Mouse (Mus musculus) hindbrain, postnatal 0 days (tissue): ENCODE measurements at regions not wholly inside any gene's neighbourhood (a gene's known extent, or its start where the extent isn't known, plus 50 kb on each side); places are given as distances from the start of the nearest gene placed in this dataset.
A peak's percentile ranks its signal among the peaks of the same experiment; 100 is the strongest.

Experiments used
- ATAC-seq: fragments of 200-750 bp; cut with Nextera tagmentation; 2 replicates; pipeline ENCODE4 v1.8.0; 2017; ENCODE audit warnings: mild to moderate bottlenecking, moderate TSS enrichment, moderate library complexity
- DNase-seq: peaks from one replicate; pipeline ENCODE4 v3.0.0-alpha.2; 2015; ENCODE audit warnings: low spot score
- H3K27ac ChIP-seq: fragments of 300-500 bp; sonication (generic); 2 replicates; pipeline ENCODE4 v1.5.1; 2014; ENCODE audit warnings: mild to moderate bottlenecking
- H3K27me3 ChIP-seq: fragments of 300-500 bp; sonication (generic); 2 replicates; pipeline ENCODE4 v1.6.1; 2014; ENCODE audit warnings: low read length, mixed read lengths; ENCODE audit not compliant: insufficient read depth
- H3K36me3 ChIP-seq: fragments of 300-500 bp; sonication (generic); 2 replicates; pipeline ENCODE4 v1.6.1; 2014; ENCODE audit warnings: low read length, mixed read lengths; ENCODE audit not compliant: insufficient read depth
- H3K4me1 ChIP-seq: fragments of 300-500 bp; sonication (generic); 2 replicates; pipeline ENCODE4 v1.6.1; 2014; ENCODE audit warnings: antibody characterized with exemption, low read length, mixed read lengths; ENCODE audit not compliant: insufficient read depth
- H3K4me2 ChIP-seq: fragments of 300-500 bp; sonication (generic); 2 replicates; pipeline ENCODE4 v1.6.1; 2014; ENCODE audit warnings: low read depth, mild to moderate bottlenecking, low read length, moderate library complexity, mixed read lengths
- H3K4me3 ChIP-seq: fragments of 300-500 bp; sonication (generic); 2 replicates; pipeline ENCODE4 v1.5.1; 2014; ENCODE audit warnings: low read length
- H3K9ac ChIP-seq: fragments of 300-500 bp; sonication (generic); replicated peaks from 2 replicates; pipeline ENCODE4 v1.6.1; 2014; ENCODE audit warnings: mild to moderate bottlenecking, low read length, moderate library complexity, mixed read lengths
- H3K9me3 ChIP-seq: fragments of 300-500 bp; sonication (generic); 2 replicates; pipeline ENCODE4 v1.6.1; 2016; ENCODE audit warnings: low read length, mixed read lengths
- CTCF ChIP-seq: IDR thresholded peaks from 2 replicates; pipeline ENCODE4 v1.5.1; 2016; ENCODE audit warnings: antibody characterized with exemption, control low read depth, low read depth
- WGBS: fragments of 180-500 bp; shearing (Covaris S2); extraction: QIAGEN DNeasy Blood & Tissue Kit; methylation state at CpG from one replicate; pipeline ENCODE4 v1.1.7; 2014; 5-methylcytosine and 5-hydroxymethylcytosine counted together

DNA sequence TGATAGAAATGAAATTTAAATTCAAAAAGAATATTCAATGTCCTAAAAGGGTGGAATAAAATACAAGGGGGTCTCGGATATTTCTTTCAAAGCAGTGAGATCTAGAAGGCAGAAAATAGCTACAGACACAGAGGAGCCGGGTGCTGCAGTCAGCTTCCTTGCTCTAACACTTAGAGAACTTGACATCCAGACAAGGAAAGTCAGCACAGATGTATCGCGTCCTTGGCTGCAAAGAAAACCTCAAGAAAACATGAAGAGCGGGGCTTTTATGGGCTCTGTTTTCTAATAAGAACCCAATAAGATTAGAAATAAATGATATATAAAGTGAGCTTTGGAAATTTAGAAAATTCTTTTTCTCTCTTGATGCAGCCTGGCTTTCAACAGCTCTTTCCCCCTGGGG, 53.1 kb upstream of the Glis3 start:
- TF ChIP-seq CTCF = no peak
- DNase-seq (no peak), ATAC-seq (no peak)
- WGBS = 77% methylated on average over 5 of the region's 5 CpGs
- Histone ChIP-seq H3K27ac (no peak overlapping the region), H3K9me3 (no peaks in the 10 kb centered on the region), H3K4me3 (no peak overlapping the region), H3K27me3 (no peaks in the 10 kb centered on the region), H3K4me1 (no peaks in the 10 kb centered on the region), H3K9ac (no peak overlapping the region), H3K36me3 (no peaks in the 10 kb centered on the region), H3K4me2 (no peak overlapping the region)

GRCm38 (mm10) chr19:28733781-28734180, 53.9 kb upstream of the Glis3 start:
- Histone ChIP-seq H3K9me3 (no peaks in the 10 kb centered on the region), H3K27me3 (no peaks in the 10 kb centered on the region), H3K27ac (no peak overlapping the region), H3K4me2 (no peak overlapping the region), H3K36me3 (no peaks in the 10 kb centered on the region), H3K4me3 (no peak overlapping the region), H3K4me1 (no peaks in the 10 kb centered on the region), H3K9ac (no peak overlapping the region)
- TF ChIP-seq CTCF = no peak
- ATAC-seq (no peak), DNase-seq (peak; percentile 19)
- 61% methylated on average over 6 of the region's 6 CpGs for WGBS

DNA sequence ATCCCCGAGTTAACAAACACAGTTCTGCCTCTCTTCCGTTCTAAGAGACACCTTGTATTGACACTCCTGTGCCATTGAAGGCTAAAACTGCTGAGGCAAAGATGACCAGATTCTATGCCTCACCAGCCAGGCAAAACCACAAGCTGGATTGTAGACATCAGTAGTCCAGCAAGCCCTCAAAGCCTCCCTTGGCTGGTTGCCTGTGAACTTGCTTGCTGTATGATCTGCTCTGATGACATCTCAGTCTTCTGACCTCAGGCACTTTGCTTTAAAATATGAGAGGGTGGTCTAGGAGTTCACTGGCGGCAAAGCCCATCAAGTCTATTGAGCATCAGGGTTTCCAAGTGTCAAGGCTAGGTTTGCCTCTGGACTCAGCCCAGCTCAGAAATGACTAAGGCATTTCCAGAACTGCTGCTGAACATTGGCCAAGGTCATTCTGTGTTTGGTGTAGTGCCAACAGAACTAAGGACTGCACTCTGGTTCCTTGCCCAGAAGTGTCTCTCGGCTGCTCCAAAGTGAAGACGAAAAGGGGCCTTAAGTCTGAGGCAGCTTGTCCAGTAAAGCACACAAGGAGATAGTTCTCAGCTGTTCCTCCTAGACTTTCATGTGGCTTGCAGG, 63.4 kb upstream of the Glis3 start:
- 59% methylated on average over 5 of the region's 5 CpGs for WGBS
- Histone ChIP-seq H3K9me3 (no peaks in the 10 kb centered on the region), H3K9ac (no peak overlapping the region), H3K36me3 (no peaks in the 10 kb centered on the region), H3K4me3 (no peak overlapping the region), H3K4me2 (no peak overlapping the region), H3K27me3 (no peaks in the 10 kb centered on the region), H3K4me1 (0 out of 2 replicates have a peak, but pooled peaks cover 4% of the 10 kb centered on the region), H3K27ac (no peak overlapping the region)
- no peak for ATAC-seq
- DNase-seq = peak; percentile 74
- TF ChIP-seq CTCF = no peak

DNA sequence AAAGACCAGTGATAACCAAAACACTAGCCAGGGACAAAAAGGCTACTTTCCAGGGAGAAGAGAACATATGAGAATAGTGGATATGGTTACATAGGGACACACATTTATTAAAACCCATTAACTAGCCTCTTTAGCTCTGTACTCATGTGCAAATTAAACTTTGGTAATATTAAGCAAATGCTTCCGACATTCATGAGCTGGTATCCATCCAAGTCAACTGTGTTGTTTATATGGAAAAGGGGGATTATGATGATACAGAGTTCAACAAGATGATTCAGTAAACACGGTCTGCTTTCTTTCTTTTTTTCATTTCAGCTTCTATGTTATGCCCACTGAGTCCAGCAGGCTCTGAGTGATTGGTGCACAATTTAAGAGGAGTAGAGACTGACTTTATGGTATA, 65.2 kb upstream of the Glis3 start:
- H3K27me3 ChIP-seq = no peaks in the 10 kb centered on the region
- DNase-seq (no peak), ATAC-seq (no peak)
- no peak for TF ChIP-seq CTCF
- no peaks in the 10 kb centered on the region for H3K9me3 ChIP-seq
- 0 out of 2 replicates have a peak, but pooled peaks cover 4% of the 10 kb centered on the region for H3K4me1 ChIP-seq
- H3K4me3 ChIP-seq = no peak overlapping the region
- no peak overlapping the region for H3K4me2 ChIP-seq
- H3K27ac ChIP-seq = no peak overlapping the region
- H3K9ac ChIP-seq = no peak overlapping the region
- WGBS = 73% methylated on average over 2 of the region's 2 CpGs
- no peaks in the 10 kb centered on the region for H3K36me3 ChIP-seq

DNA sequence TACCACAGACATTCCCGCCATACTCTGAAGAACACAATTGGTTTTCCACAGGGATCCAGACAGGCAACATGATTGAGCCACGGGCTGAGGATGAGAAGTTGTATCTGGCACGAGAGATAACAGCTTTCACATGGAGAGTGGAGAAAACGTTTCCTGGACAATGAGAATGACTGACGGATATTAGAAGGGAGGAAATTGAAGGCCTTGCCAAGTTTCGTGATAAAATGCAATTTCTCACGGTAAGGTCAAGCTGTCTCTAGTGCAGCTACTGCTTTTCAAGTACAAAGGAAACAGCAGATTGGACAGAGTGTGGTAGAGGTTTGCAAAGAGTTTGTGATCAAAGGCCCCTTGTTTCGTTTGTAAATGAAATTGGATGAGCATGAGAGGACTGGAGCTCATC, 65.7 kb upstream of the Glis3 start:
- Histone ChIP-seq H3K4me3 (no peak overlapping the region), H3K4me1 (0 out of 2 replicates have a peak, but pooled peaks cover 4% of the 10 kb centered on the region), H3K36me3 (no peaks in the 10 kb centered on the region), H3K9me3 (no peaks in the 10 kb centered on the region), H3K27me3 (no peaks in the 10 kb centered on the region), H3K9ac (no peak overlapping the region), H3K27ac (no peak overlapping the region), H3K4me2 (no peak overlapping the region)
- ATAC-seq (peak; percentile 74), DNase-seq (peak; percentile 53)
- TF ChIP-seq CTCF = no peak
- 30% methylated on average over 8 of the region's 8 CpGs for WGBS

- 86% methylated on average over 8 of the region's 8 CpGs for WGBS
- H3K4me1 ChIP-seq = no peaks in the 10 kb centered on the region
- no peak overlapping the region for H3K9ac ChIP-seq
- no peak for ATAC-seq
- no peaks in the 10 kb centered on the region for H3K9me3 ChIP-seq
- no peaks in the 10 kb centered on the region for H3K36me3 ChIP-seq
- no peak overlapping the region for H3K4me3 ChIP-seq
- H3K27me3 ChIP-seq = no peaks in the 10 kb centered on the region
- H3K4me2 ChIP-seq = no peak overlapping the region
- no peak overlapping the region for H3K27ac ChIP-seq
- no peak for TF ChIP-seq CTCF
- no peak for DNase-seq
These were observed 71.2 kb upstream of the Glis3 start for GRCm38 (mm10) chr19:28751091-28751490.

GRCm38 (mm10) chr19:28758854-28759253, 76.0 kb upstream of the Slc1a1 start:
- no peak overlapping the region for H3K4me3 ChIP-seq
- DNase-seq (peak; percentile 92), ATAC-seq (peak; percentile 96)
- no peaks in the 10 kb centered on the region for H3K4me1 ChIP-seq
- no peaks in the 10 kb centered on the region for H3K36me3 ChIP-seq
- no peak overlapping the region for H3K27ac ChIP-seq
- WGBS = 21% methylated on average over 7 of the region's 7 CpGs
- no peaks in the 10 kb centered on the region for H3K27me3 ChIP-seq
- H3K9ac ChIP-seq = no peak overlapping the region
- no peaks in the 10 kb centered on the region for H3K9me3 ChIP-seq
- H3K4me2 ChIP-seq = no peak overlapping the region
- TF ChIP-seq CTCF = peak; percentile 88
